In the genomic region with DNA sequence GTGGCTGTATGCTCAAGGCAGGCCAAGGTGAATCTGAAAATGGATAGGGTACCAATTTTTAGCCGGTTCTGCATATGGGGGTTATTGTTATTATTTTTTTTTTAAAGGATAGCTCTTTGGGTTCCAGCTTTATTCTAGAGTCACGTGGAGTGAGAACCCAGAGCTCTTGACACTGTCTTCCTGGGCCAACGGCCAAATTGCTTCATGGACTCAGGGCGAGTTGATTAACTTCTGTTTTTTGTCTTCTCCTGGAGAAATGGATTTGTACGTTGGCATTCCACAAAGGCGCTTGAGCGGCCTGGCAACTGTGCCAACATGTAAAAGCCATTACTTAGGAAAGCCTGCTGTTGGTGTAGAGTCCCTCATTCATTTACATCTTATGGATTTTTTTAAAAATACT, we compare ENCODE assay signal across 8 mouse cellular contexts.
DNase-seq lines count a peak whose midpoint lies in the region; ATAC-seq and TF ChIP-seq lines count a peak whose summit lies in the region.
"Had no signal": no experiment of that assay in that cellular context is flagged by ENCODE, and none has a peak within 500 bp of the region (broad histone marks: within the 10 kb centered on the region; RNA-seq: fewer than 3 reads in every experiment).

No protein-coding gene starts in this region.

- no peaks in the 10 kb centered on the region for H3K36me3 ChIP-seq in midbrain, embryonic 16.5 days (ENCODE audit: control insufficient read depth, insufficient read depth, low read length)
- H3K36me3 ChIP-seq: liver, embryonic 13.5 days had no signal

- 55% methylated on average over 7 of the region's 7 CpGs for WGBS in midbrain, embryonic 16.5 days

- H3K4me2 ChIP-seq in midbrain, embryonic 16.5 days (ENCODE audit: low read length): peak overlapping the region; percentile 82
- H3K4me2 ChIP-seq: liver, embryonic 13.5 days had no signal

- H3K4me3 ChIP-seq in left cerebral cortex, adult 2 months: peak overlapping the region; percentile 80
- H3K4me3 ChIP-seq in midbrain, embryonic 16.5 days (ENCODE audit: low read depth, low read length): peak overlapping the region; percentile 51
- H3K4me3 ChIP-seq: liver, embryonic 13.5 days had no signal

- H3K9ac ChIP-seq in midbrain, embryonic 16.5 days (ENCODE audit: low read depth, low read length): no peak overlapping the region
- H3K9ac ChIP-seq: liver, embryonic 13.5 days had no signal

- H3K27ac ChIP-seq in left cerebral cortex, adult 2 months: peak overlapping the region; percentile 6
- H3K27ac ChIP-seq in midbrain, embryonic 16.5 days (ENCODE audit: low read length): no peak overlapping the region; the same call in 1 of the 2 replicates
- H3K27ac ChIP-seq: liver, embryonic 13.5 days had no signal

- no peak for ATAC-seq in midbrain, embryonic 16.5 days

- TF ChIP-seq CTCF in left cerebral cortex, adult 2 months (IDR thresholded peaks at IDR 0.05): no peak

- no peaks in the 10 kb centered on the region for H3K27me3 ChIP-seq in midbrain, embryonic 16.5 days (ENCODE audit: control insufficient read depth, insufficient read depth, low read depth, low read length)

- intact Hi-C loops in left cerebral cortex, adult 2 months (cut with DNase I): loop anchor here (5.0 to 10.0 kb wide), 4 partner anchors 33 to 360 kb away; a partner anchor contains a TSS
- intact Hi-C loops in left cerebral cortex, postnatal 14 days (cut with DNase I): loop anchor here (5.0 kb wide), 2 partner anchors 107 to 188 kb away; no protein-coding TSS in a partner anchor
- intact Hi-C loops in heart, postnatal 14 days (cut with DNase I): loop anchor here (5.0 kb wide), 1 partner anchor 188 kb away; no protein-coding TSS in a partner anchor

- peaks cover 34% of the 10 kb centered on the region for H3K4me1 ChIP-seq in midbrain, embryonic 16.5 days (ENCODE audit: control insufficient read depth, insufficient read depth, low read length)

- DNase-seq in left cerebral cortex, adult 2 months (ENCODE audit: extremely low spot score in 1 of 2, low spot score in 2 of 2): no peak
- no peak for DNase-seq in left cerebral cortex, postnatal 14 days (ENCODE audit: low spot score in 2 of 2)
- DNase-seq in adrenal gland, postnatal 25 days: peak; percentile 54
- peak; percentile 31 to 37 for DNase-seq in heart, postnatal 14 days
- no peak for DNase-seq in layer of hippocampus, adult 9-11 months
- DNase-seq in right cerebral cortex, postnatal 36 days (ENCODE audit: low spot score in 2 of 2): no peak
- DNase-seq: liver, embryonic 13.5 days had no signal

- H3K9me3 ChIP-seq in midbrain, embryonic 16.5 days (replicated peaks; ENCODE audit: control insufficient read depth, low read length, poor library complexity, severe bottlenecking): no peaks in the 10 kb centered on the region
- H3K9me3 ChIP-seq: liver, embryonic 13.5 days had no signal

Comparison
In these comparisons a context has a peak if more than half of its experiments do, and no peak if none do; other contexts are left out.
1. DNase-seq: peak in adrenal gland, postnatal 25 days (single experiment) and heart, postnatal 14 days (2 of 2); none in left cerebral cortex, adult 2 months (0 of 2), left cerebral cortex, postnatal 14 days (0 of 2), layer of hippocampus, adult 9-11 months (single experiment) and right cerebral cortex, postnatal 36 days (0 of 2).